In genomic region chr11:100544832-100545745, GRCm38 (mm10) we compare ENCODE assay signal across 8 mouse cellular contexts. TPM values are rescaled to one million over a fixed set of nuclear protein-coding genes. Genes with fewer than 3 reads are reported as not detected.
DNase-seq lines count a peak whose midpoint lies in the region; ATAC-seq and TF ChIP-seq lines count a peak whose summit lies in the region.

TSS of gene Ttc25 (plus strand) at chr11:100545607.

- no peaks in the 10 kb centered on the region for H3K36me3 ChIP-seq in embryonic facial prominence, embryonic 13.5 days
- H3K36me3 ChIP-seq in kidney, adult 2 months (ENCODE audit: control insufficient read depth, insufficient read depth, low read length): no peaks in the 10 kb centered on the region
- H3K36me3 ChIP-seq in limb, embryonic 12.5 days: no peaks in the 10 kb centered on the region
- no peaks in the 10 kb centered on the region for H3K36me3 ChIP-seq in midbrain, embryonic 15.5 days (replicated peaks)
- H3K36me3 ChIP-seq in spleen, adult 2 months (ENCODE audit: control insufficient read depth, insufficient read depth, low read length): no peaks in the 10 kb centered on the region

- TF ChIP-seq POLR2A in kidney, adult 2 months (IDR thresholded peaks at IDR 0.05; ENCODE audit: low read depth, low read length): no peak
- TF ChIP-seq POLR2A in spleen, adult 2 months (IDR thresholded peaks at IDR 0.05; ENCODE audit: low read depth, low read length): peak; percentile 55

- peak within 1 kb of the TSS; percentile 64 for H3K4me2 ChIP-seq in embryonic facial prominence, embryonic 13.5 days
- H3K4me2 ChIP-seq in limb, embryonic 12.5 days: peak within 1 kb of the TSS; percentile 58
- peak within 1 kb of the TSS; percentile 82 for H3K4me2 ChIP-seq in midbrain, embryonic 15.5 days

- no peaks in the 10 kb centered on the region for H3K9me3 ChIP-seq in embryonic facial prominence, embryonic 13.5 days
- H3K9me3 ChIP-seq in limb, embryonic 12.5 days: no peaks in the 10 kb centered on the region
- no peaks in the 10 kb centered on the region for H3K9me3 ChIP-seq in midbrain, embryonic 15.5 days

- peak; percentile 26 for DNase-seq in cerebellum, adult 11-12 months
- no peak for DNase-seq in cerebellum, adult 11 months
- peak; percentile 91 to 94 for DNase-seq in heart, adult 18-20 months
- DNase-seq in kidney, adult 2 months: peak; percentile 94
- DNase-seq in spleen, adult 2 months (ENCODE audit: low read depth in 1 of 2, low spot score in 2 of 2): peak; percentile 81 to 83

- H3K27me3 ChIP-seq in embryonic facial prominence, embryonic 13.5 days: no peaks in the 10 kb centered on the region
- no peaks in the 10 kb centered on the region for H3K27me3 ChIP-seq in kidney, adult 2 months (replicated peaks; ENCODE audit: control insufficient read depth, insufficient read depth, low read length)
- H3K27me3 ChIP-seq in limb, embryonic 12.5 days: no peaks in the 10 kb centered on the region
- 0 out of 2 replicates have a peak, but pooled peaks cover 3% of the 10 kb centered on the region for H3K27me3 ChIP-seq in midbrain, embryonic 15.5 days (replicated peaks)
- H3K27me3 ChIP-seq in spleen, adult 2 months (ENCODE audit: control insufficient read depth, insufficient read depth, low read length): no peaks in the 10 kb centered on the region

- H3K4me3 ChIP-seq in embryonic facial prominence, embryonic 13.5 days: peak within 1 kb of the TSS; percentile 42
- H3K4me3 ChIP-seq in kidney, adult 2 months (ENCODE audit: insufficient read depth, low read depth, low read length): peak within 1 kb of the TSS; percentile 51
- peak within 1 kb of the TSS; percentile 43 for H3K4me3 ChIP-seq in limb, embryonic 12.5 days (replicated peaks)
- peak within 1 kb of the TSS; percentile 48 for H3K4me3 ChIP-seq in midbrain, embryonic 15.5 days
- peak within 1 kb of the TSS; percentile 52 for H3K4me3 ChIP-seq in spleen, adult 2 months (ENCODE audit: extremely low read depth, insufficient read depth, insufficient read length)

- peak; percentile 91 for ATAC-seq in embryonic facial prominence, embryonic 13.5 days (ENCODE audit: insufficient number of reproducible peaks, insufficient read depth, low FRiP score, low TSS enrichment, low read depth)
- peak; percentile 89 for ATAC-seq in limb, embryonic 12.5 days (ENCODE audit: insufficient number of reproducible peaks, insufficient read depth, low FRiP score, low TSS enrichment, low read depth)
- peak; percentile 98 for ATAC-seq in midbrain, embryonic 15.5 days (replicated peaks)

- H3K9ac ChIP-seq in embryonic facial prominence, embryonic 13.5 days: peak within 1 kb of the TSS; percentile 65
- H3K9ac ChIP-seq in limb, embryonic 12.5 days (replicated peaks): peak within 1 kb of the TSS; percentile 53
- H3K9ac ChIP-seq in midbrain, embryonic 15.5 days: peak within 1 kb of the TSS; percentile 54

- 0 out of 2 replicates have a peak, but pooled peaks have one; percentile 21 for TF ChIP-seq CTCF in kidney, adult 2 months (conservative IDR thresholded peaks at IDR 0.05; ENCODE audit: insufficient read depth, insufficient read length, low read depth, low read length)
- TF ChIP-seq CTCF in spleen, adult 2 months (IDR thresholded peaks at IDR 0.05; ENCODE audit: extremely low read depth, insufficient read depth, insufficient read length, insufficient replicate concordance): no peak

- H3K4me1 ChIP-seq in embryonic facial prominence, embryonic 13.5 days: peaks cover 9% of the 10 kb centered on the region; the same call in 1 of the 2 replicates
- H3K4me1 ChIP-seq in kidney, adult 2 months (ENCODE audit: control insufficient read depth, insufficient read depth, low read length): peaks cover 4% of the 10 kb centered on the region; the same call in 1 of the 2 replicates
- H3K4me1 ChIP-seq in limb, embryonic 12.5 days (replicated peaks): peaks cover 12% of the 10 kb centered on the region; the same call in 1 of the 2 replicates
- H3K4me1 ChIP-seq in midbrain, embryonic 15.5 days: peaks cover 18% of the 10 kb centered on the region
- H3K4me1 ChIP-seq in spleen, adult 2 months (ENCODE audit: control insufficient read depth, insufficient read depth, insufficient read length): peaks cover 9% of the 10 kb centered on the region

- peak within 1 kb of the TSS; percentile 9; the same call in 1 of the 2 replicates for H3K27ac ChIP-seq in embryonic facial prominence, embryonic 13.5 days
- H3K27ac ChIP-seq in kidney, adult 2 months (ENCODE audit: insufficient read depth, low read depth, low read length): peak within 1 kb of the TSS; percentile 36; the same call in 1 of the 2 replicates
- 0 out of 2 replicates have a peak within 1 kb of the TSS, but pooled peaks have one; percentile 12 for H3K27ac ChIP-seq in limb, embryonic 12.5 days
- H3K27ac ChIP-seq in midbrain, embryonic 15.5 days: peak within 1 kb of the TSS; percentile 81
- peak within 1 kb of the TSS; percentile 96 for H3K27ac ChIP-seq in spleen, adult 2 months (ENCODE audit: insufficient read depth, low read length)

- WGBS in embryonic facial prominence, embryonic 13.5 days: 4% methylated on average over 28 of the region's 28 CpGs
- 5% methylated on average over 28 of the region's 28 CpGs for WGBS in kidney, adult 2 months
- WGBS in limb, embryonic 12.5 days: 5% methylated on average over 28 of the region's 28 CpGs
- 3% methylated on average over 28 of the region's 28 CpGs for WGBS in midbrain, embryonic 15.5 days
- WGBS in spleen, adult 2 months: 5% methylated on average over 28 of the region's 28 CpGs

RNA-seq across cellular contexts. Expression of gene Ttc25, which starts in this region (rescaled TPM):
- polyA plus RNA-seq in embryonic facial prominence, embryonic 13.5 days (2015; fragmentation: Nextera tagmentation; extraction: Ambion mirVana): 0.66 and 0.80 TPM in 2 replicates
- under 1 TPM; 0.17 to 0.46 TPM for total RNA-seq in heart, adult 18-20 months (2021)
- 0.84 and 1.4 TPM in 2 replicates for polyA plus RNA-seq in kidney, adult 2 months (2012; rRNA removed)
- 1.2 and 1.4 TPM in 2 replicates for polyA plus RNA-seq in limb, embryonic 12.5 days (2016; fragmentation: Nextera tagmentation; extraction: Ambion mirVana)
- 1.8 and 2.4 TPM in 2 replicates for polyA plus RNA-seq in midbrain, embryonic 15.5 days (2015; fragmentation: Nextera tagmentation; extraction: Ambion mirVana)
- 0.04 and 0.07 TPM in 2 replicates for polyA plus RNA-seq in spleen, adult 2 months (2012; rRNA removed)

Comparison
In these comparisons a context has a peak if more than half of its experiments do, and no peak if none do; other contexts are left out.
1. Peak in ATAC-seq, H3K4me3 ChIP-seq, H3K27ac ChIP-seq, H3K9ac ChIP-seq and H3K4me2 ChIP-seq in embryonic facial prominence, embryonic 13.5 days; RNA of the gene not detected or under 1 TPM.
2. Peak in DNase-seq in heart, adult 18-20 months; RNA of the gene not detected or under 1 TPM.
3. Peak in DNase-seq, H3K4me3 ChIP-seq and H3K27ac ChIP-seq in spleen, adult 2 months; RNA of the gene not detected or under 1 TPM.
4. H3K27ac ChIP-seq: peak in every context shown above with its lines; median percentile 96 in spleen, adult 2 months; 81 in midbrain, embryonic 15.5 days; 36 in kidney, adult 2 months; 12 in limb, embryonic 12.5 days; 9 in embryonic facial prominence, embryonic 13.5 days.